Mouse (Mus musculus) hindlimb bud, embryonic 11.5 days (tissue): ENCODE measurements around the gene Creb5.

ENCODE experiments used
- DNase-seq: peaks from one replicate; pipeline ENCODE4 v3.0.0-alpha.2; 2012; ENCODE audit warnings: low read depth, low spot score; ENCODE audit errors: extremely low spot score

Gene Creb5

DNA sequence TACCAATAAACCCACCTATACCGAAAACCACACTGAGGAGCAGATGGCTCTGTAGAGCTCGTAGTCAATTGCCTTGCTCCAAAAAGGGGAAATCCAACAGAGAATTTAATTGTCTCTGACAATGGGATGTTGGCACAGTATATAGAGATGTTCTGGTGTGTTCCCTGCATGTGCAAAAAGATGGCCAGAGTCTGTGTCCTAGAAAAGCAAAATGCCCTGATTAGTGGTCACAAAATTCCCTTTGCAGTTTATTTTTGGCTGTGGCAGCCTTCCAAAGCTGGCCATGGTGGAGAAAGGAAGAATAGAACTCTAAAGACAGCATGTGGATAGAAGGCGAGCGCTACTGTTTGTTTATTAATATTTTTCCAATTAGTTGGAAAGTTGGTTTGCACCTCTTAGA lies 250.5 kb downstream of the Creb5 start:
- DNase-seq, result no peak

DNA sequence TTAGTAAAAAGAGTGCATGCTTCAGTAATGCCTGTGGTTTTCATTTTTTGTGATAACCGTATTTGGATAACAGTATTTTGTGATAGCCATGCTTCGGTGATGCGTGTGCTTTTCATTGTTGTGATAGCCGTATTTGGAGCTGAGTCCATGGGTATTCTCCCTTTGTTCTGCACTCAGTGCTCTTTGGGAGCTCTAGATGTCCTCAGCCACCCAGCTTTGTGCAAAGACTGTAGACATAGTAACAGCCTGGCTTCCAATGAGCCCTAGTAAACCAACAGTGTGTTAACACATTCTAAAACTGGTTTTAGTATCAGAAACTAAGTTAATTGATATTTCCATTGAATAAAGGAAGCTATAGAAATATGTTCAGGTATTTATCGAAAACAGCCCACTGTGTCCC lies 254.7 kb downstream of the Creb5 start:
- DNase-seq, result no peak

DNA sequence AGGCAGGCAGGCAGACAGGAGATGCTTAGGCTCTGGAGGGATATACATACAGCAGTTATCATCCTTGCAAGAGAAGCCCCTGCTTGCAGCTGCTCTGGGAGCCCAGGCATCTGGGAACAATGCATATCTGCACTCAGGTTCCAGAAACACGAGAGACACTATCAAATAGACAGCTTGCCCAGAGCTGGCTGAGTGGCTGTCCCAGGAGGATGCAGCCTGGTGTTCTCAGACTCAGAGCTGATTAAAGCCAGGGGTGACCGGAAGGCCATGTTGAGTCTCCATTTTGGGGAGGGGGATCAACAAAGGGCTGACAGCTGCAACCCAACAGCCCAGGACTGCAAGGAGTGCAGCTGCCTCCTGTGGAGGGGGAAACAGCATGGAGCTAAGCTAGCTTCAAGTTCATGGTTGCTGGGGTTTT lies 258.4 kb downstream of the Creb5 start:
- no peak for DNase-seq

- DNase-seq, result no peak
These were observed 258.9 kb downstream of the Creb5 start for GRCm38 (mm10) chr6:53545989-53546388.

GRCm38 (mm10) chr6:53548236-53548635 lies 261.2 kb downstream of the Creb5 start:
- no peak for DNase-seq

DNA sequence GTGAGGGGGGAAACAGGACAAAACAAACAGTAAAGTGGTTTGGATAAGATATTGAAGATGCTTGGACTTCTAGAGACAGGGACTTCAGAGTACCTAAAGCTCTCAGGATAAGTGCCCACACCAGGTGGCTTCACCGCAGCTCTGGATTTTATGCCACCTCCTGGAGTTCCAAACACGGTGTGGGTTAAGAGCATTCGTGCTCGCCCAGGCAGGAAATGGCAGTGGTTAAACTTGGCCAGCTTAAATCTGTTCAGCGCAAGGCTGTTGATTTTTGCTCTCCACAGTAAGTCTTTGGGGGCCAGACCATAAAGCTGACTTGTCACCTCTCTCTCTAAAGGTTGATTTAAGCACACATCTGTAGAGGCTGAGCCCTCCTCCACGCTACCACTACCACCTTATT lies 262.3 kb downstream of the Creb5 start:
- DNase-seq, result no peak

DNA sequence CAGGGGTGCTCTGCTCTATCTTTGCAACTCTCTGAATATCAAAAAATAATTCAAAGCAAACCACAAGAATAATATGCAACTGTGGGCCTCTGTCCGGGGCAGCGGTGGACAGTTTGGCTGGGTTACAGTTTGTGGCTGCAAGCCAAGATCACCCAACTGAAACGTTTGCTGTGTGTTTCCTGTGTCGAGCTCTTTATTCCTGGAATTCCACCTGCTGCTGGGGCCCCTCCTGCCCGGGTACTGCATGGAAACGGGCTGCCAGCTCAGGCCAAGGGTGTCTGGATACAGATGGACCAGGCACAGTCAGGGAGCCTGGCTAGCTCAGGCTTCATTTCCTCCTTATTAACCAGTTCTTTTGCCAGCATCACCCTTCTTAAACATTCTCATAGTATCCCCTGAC lies 269.0 kb downstream of the Creb5 start:
- DNase-seq, result no peak

DNA sequence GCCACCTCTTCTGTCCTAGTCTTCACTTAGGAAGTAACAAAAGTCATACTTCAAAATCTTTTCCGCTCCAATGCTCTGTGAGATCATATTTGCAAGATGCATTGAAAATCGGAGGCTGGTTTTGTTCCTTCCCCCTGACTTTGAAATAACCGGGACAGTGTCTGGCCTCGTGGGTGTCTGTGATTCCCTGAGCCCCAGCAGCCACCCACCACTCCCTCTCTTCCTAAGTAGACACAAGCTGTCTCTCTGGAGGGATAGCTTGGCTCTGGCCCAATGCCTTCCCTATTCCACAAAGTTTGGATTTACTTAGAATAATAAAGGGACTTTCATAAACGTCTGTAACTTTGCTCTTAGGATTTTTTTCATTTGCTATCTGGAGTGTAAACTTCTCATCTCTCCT lies 273.9 kb downstream of the Creb5 start:
- no peak for DNase-seq

GRCm38 (mm10) chr6:53562586-53562985 lies 275.5 kb downstream of the Creb5 start:
- no peak for DNase-seq

DNA sequence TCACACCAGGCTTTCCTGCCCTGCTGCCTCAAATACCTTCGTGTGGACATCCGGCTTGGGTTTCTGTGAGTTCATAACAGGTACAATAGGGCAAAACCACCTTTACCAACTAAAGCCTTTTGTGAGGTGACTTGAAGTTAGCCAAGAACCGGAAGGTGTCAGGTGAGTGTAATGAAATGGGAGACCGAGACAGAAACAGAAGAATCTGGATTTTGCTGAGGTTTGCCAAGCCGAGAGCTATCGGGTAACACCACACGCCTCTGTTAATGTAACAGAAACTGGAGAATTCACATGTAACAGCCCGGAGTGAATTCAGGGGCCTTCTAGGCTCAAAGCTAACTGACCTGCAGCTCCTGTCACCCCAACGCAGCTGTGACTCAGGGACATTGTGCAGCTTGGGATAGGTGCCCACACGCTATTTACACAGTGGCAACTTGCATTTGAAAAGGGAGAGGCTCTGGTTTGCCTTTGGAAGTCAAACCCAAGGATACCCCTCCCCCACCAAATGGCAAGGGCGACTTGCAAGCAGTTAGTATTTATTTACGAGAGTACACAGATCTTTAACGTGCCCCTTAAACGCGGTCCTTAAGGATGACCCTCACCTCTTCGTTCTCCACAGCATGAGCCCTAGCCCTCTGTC lies 276.6 kb downstream of the Creb5 start:
- DNase-seq, result no peak

DNA sequence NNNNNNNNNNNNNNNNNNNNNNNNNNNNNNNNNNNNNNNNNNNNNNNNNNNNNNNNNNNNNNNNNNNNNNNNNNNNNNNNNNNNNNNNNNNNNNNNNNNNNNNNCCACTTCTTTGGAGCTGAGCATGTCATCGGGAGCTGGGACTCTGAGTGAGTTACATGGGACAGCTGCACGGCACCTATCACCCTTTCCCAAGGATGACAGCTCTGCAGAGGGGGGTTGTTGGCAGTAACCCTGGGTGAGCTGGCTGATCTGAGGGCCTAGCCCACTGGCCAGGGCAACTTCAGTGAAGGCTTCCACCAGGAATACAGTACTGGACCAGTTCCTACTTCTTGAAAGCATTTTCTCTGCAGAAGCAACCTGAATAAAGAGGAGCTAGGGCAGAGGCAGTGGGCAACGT lies 282.4 kb downstream of the Creb5 start:
- no peak for DNase-seq

DNA sequence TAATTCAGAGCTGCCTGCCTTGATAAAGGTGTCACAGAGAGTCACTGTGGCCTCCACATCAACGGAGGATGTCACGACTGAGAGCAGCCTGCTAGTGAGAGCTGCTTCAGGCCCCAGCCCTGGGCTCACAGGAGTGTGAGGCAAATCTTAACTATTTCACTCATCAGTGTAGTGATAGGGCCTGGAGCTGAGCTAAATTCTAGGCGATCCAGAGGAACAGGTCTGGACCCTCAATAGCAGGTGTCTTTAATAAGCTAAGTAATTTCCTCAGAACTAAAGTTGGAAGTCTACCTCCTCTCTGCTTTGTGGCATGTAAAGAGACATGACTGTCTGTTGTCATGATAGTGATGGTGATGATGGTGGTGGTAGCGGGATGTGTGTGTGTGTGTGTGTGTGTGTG lies 283.8 kb downstream of the Creb5 start:
- DNase-seq, result no peak

DNA sequence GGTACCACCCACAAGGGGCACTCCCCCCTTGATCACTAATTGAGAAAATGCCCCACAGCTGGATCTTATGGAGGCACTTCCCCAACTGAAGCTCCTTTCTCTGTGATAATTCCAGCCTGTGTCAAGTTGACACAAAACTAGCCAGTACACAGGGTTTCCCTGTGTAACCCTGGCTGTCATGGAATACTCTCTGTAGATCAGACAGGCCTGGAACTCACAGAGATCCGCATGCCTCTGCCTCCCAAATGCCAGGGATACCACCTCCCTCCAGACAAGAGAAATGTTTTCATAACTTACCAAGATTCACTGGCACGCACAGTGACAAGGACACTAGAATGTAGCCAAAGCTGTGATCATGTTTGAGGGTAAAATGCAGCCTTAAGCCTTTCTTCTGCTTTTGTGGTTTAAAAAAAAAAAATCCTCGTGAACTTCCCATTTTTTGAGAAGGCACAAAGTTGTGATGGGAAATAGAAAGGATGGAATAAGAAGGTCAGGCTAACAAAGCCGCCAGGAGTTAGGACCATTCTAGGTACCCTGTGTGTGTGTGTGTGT lies 284.6 kb downstream of the Creb5 start:
- no peak for DNase-seq

- no peak for DNase-seq
These were observed 285.4 kb downstream of the Creb5 start for GRCm38 (mm10) chr6:53572456-53572855.

GRCm38 (mm10) chr6:53572979-53573710 lies 286.1 kb downstream of the Creb5 start:
- DNase-seq, result no peak

GRCm38 (mm10) chr6:53573711-53574065 lies 286.6 kb downstream of the Creb5 start:
- no peak for DNase-seq

- no peak for DNase-seq
These were observed 287.0 kb downstream of the Creb5 start for GRCm38 (mm10) chr6:53574097-53574496.

GRCm38 (mm10) chr6:53575191-53575590 lies 288.1 kb downstream of the Creb5 start:
- DNase-seq, result no peak

- DNase-seq, result no peak
These were observed 288.8 kb downstream of the Creb5 start for GRCm38 (mm10) chr6:53575836-53576235.

DNA sequence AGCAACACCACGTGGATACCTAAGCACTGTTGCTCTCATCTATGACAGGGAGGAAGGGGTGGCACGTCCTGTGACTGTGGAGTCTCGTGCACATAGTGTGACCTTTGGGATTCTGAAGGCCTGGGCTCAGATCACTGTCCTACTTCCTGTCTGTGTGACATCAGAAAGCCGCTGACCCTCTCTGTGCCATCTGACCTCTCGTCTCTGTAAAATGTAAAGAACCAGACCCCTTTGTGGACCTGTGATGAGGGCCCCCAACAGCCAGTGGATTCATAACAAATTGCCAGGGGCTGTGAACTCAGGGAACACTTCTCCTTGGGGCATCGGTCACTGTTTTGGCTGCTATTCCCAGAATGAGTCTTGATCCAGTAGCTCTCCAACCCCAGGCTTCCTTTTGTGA lies 289.8 kb downstream of the Creb5 start:
- no peak for DNase-seq

- DNase-seq, result no peak
These were observed 290.7 kb downstream of the Creb5 start for GRCm38 (mm10) chr6:53577776-53578175.

DNA sequence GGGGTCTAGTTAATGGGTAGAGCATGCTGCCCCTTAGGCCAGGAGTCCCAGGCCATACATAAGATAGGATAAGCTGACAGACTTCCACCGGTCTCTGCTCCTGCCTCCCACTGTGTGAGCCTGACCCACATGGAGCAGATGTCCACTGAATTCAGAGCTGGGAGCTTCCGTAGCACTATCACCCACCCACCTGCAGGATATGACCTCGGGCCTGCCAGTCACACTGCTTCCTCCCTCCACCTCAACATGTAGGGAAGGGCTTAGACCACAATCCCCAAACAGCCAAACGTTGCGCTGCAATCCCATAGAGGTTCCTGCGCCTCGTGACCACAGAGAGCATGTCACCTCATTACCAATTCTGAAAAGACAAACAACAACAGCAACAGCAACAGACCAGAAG lies 293.3 kb downstream of the Creb5 start:
- no peak for DNase-seq
